Mouse (Mus musculus) embryonic fibroblast, embryonic 13.5 days (primary cell): ENCODE measurements around the gene Mdp1. TPM values are rescaled to one million over a fixed set of nuclear protein-coding genes. Genes with fewer than 3 reads are reported as not detected.

Experiments
- H3K27ac ChIP-seq: 2 replicates; pipeline ENCODE4 v1.5.1; 2012; ENCODE audit warnings: low read length, control low read depth, inconsistent platforms; ENCODE audit not compliant: insufficient read depth
- H3K4me1 ChIP-seq: 2 replicates; pipeline ENCODE4 v1.6.1; 2011; ENCODE audit warnings: low read length; ENCODE audit not compliant: control insufficient read depth, insufficient read depth
- H3K4me3 ChIP-seq: 2 replicates; pipeline ENCODE4 v1.5.1; 2011; ENCODE audit warnings: mild to moderate bottlenecking, control low read depth, low read length; ENCODE audit not compliant: insufficient read depth
- CTCF ChIP-seq: IDR thresholded peaks from 2 replicates; pipeline ENCODE4 v1.5.1; 2011; ENCODE audit warnings: mild to moderate bottlenecking, control low read depth, low read length, moderate library complexity, borderline replicate concordance; ENCODE audit not compliant: insufficient read depth
- POLR2A ChIP-seq: IDR thresholded peaks from 2 replicates; pipeline ENCODE4 v1.6.1; 2011; ENCODE audit warnings: low read depth, mild to moderate bottlenecking, control low read depth, low read length, moderate library complexity
- polyA plus RNA-seq: library from polyadenylated mRNA; stranded (reverse); fragments of >200 nt; gene quantifications from 2 replicates; pipeline ENCODE4 v1.2.4, GENCODE M21; 2011; ENCODE audit warnings: low read depth; ENCODE audit not compliant: missing spikeins, insufficient read length

Gene Mdp1
- polyA plus RNA-seq, 1 experiment: 28.9 TPM

GRCm38 (mm10) chr14:55628077-55628827, 32.1 kb downstream of the Mdp1 start:
- H3K4me1 ChIP-seq: no peaks in the 10 kb centered on the region
- TF ChIP-seq CTCF (no peak), POLR2A (no peak)

GRCm38 (mm10) chr14:55618486-55619195, 41.7 kb downstream of the Mdp1 start:
- H3K4me3 ChIP-seq: no peak overlapping the region
- H3K4me1 ChIP-seq: no peaks in the 10 kb centered on the region
- no peak overlapping the region for H3K27ac ChIP-seq
- TF ChIP-seq CTCF (no peak), POLR2A (no peak)

More at GRCm38 (mm10) chr14:55628077-55628827, 32.1 kb downstream of the Mdp1 start:
- Histone ChIP-seq H3K4me3 (no peak overlapping the region), H3K27ac (no peak overlapping the region)

DNA sequence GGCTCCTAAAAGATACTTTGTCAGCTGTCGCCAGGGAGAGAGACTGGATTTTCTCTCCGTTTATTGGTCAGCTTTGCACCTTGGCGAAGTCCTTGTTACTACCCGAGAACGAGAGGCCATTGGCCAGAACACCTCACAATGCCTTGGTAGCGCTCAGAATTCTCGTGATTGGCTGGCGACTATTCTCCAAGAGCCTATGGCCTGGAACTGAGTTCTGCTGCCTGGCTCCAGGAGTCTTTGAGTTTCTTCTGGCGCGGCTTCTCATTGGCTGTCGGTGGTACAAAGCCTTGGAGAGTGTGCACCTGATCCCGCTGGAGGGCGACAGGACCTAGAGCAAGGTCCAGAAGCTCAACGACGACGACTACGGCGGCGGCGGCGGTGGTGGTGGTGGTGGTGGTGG, 42.5 kb downstream of the Mdp1 start, which contains the start of gene Rec8:
Gene Rec8, plus strand, starts transcription at position 216 of the 400 bp plus-strand sequence.
- H3K4me3 ChIP-seq: no peak within 1 kb of the TSS
- TF ChIP-seq POLR2A (no peak), CTCF (no peak)
- no peak within 1 kb of the TSS for H3K27ac ChIP-seq
- H3K4me1 ChIP-seq: no peaks in the 10 kb centered on the region

GRCm38 (mm10) chr14:55616844-55617243, 43.5 kb downstream of the Mdp1 start:
- Histone ChIP-seq H3K4me3 (no peak overlapping the region), H3K27ac (no peak overlapping the region), H3K4me1 (no peaks in the 10 kb centered on the region)
- TF ChIP-seq POLR2A: no peak
- TF ChIP-seq CTCF: no peak

GRCm38 (mm10) chr14:55615876-55616275, 44.4 kb downstream of the Mdp1 start:
- H3K4me3 ChIP-seq: no peak overlapping the region
- no peak for TF ChIP-seq CTCF
- no peak for TF ChIP-seq POLR2A
- H3K4me1 ChIP-seq: no peaks in the 10 kb centered on the region
- H3K27ac ChIP-seq: no peak overlapping the region

- Histone ChIP-seq H3K27ac (no peak overlapping the region), H3K4me1 (no peaks in the 10 kb centered on the region), H3K4me3 (no peak overlapping the region)
- TF ChIP-seq CTCF: no peak
- TF ChIP-seq POLR2A: no peak
Observed at GRCm38 (mm10) chr14:55614565-55615178, 45.6 kb downstream of the Mdp1 start.

GRCm38 (mm10) chr14:55613346-55613745, 47.0 kb downstream of the Mdp1 start:
- TF ChIP-seq CTCF: no peak
- no peak for TF ChIP-seq POLR2A
- H3K27ac ChIP-seq: no peak overlapping the region
- no peaks in the 10 kb centered on the region for H3K4me1 ChIP-seq
- H3K4me3 ChIP-seq: no peak overlapping the region

DNA sequence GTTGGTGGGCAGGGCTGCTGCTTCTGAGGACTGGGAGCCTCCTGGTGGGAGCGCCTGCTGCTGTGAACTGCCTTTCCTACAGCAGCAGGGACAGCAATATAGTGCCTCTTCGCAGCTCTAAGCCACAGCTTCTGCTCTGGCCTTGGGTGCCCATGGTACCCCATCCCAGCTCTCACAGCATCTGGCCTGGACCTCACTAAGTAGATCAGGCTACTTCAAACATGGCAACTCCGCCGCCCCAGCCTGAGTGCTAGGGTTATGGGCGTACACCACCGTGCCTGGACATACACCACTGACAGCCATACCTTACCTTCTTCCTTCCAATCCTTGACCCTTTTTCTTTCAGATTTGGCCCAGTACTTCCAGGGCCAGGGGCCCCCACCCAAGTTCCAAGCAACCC, 52.0 kb downstream of the Mdp1 start:
- TF ChIP-seq CTCF (no peak), POLR2A (no peak)
- no peak overlapping the region for H3K4me3 ChIP-seq
- no peak overlapping the region for H3K27ac ChIP-seq
- no peaks in the 10 kb centered on the region for H3K4me1 ChIP-seq

Other genes starting within 250 kb of the Mdp1 start
- 39.6 and 51.8 TPM in 2 replicates for gene Dhrs4, start 181.8 kb downstream of the Mdp1 start, polyA plus RNA-seq
- gene Carmil3, start 169.9 kb downstream of the Mdp1 start, polyA plus RNA-seq: 0.77 and 2.9 TPM in 2 replicates
- not detected in 2 replicates for gene Cpne6, start 150.1 kb downstream of the Mdp1 start, polyA plus RNA-seq
- not detected in 2 replicates for gene Nrl, start 135.5 kb downstream of the Mdp1 start, polyA plus RNA-seq
- 120 and 151 TPM in 2 replicates for gene Pck2, start 120.2 kb downstream of the Mdp1 start, polyA plus RNA-seq
- 19.4 and 20.7 TPM in 2 replicates for gene Dcaf11, start 100.5 kb downstream of the Mdp1 start, polyA plus RNA-seq
- gene A730061H03Rik, start 100.1 kb downstream of the Mdp1 start, polyA plus RNA-seq: not detected in 2 replicates
- gene Fitm1, start 84.9 kb downstream of the Mdp1 start, polyA plus RNA-seq: not detected in 2 replicates
- gene Psme1, start 82.4 kb downstream of the Mdp1 start, polyA plus RNA-seq: 87.2 and 116 TPM in 2 replicates
- gene Emc9, start 75.2 kb downstream of the Mdp1 start, polyA plus RNA-seq: 8.9 and 10.0 TPM in 2 replicates
- 169 and 242 TPM in 2 replicates for gene Psme2, start 69.4 kb downstream of the Mdp1 start, polyA plus RNA-seq
- 17.0 and 24.7 TPM in 2 replicates for gene Rnf31, start 68.8 kb downstream of the Mdp1 start, polyA plus RNA-seq
- 24.2 and 33.2 TPM in 2 replicates for gene Irf9, start 56.9 kb downstream of the Mdp1 start, polyA plus RNA-seq
- 0.65 TPM in 1 of 2 replicates, not detected in the other for gene Rec8, start 42.5 kb downstream of the Mdp1 start, polyA plus RNA-seq
- gene Ipo4, start 24.6 kb downstream of the Mdp1 start, polyA plus RNA-seq: 131 and 143 TPM in 2 replicates
- 13.1 and 22.2 TPM in 2 replicates for gene Gm49378, start 22.6 kb downstream of the Mdp1 start, polyA plus RNA-seq
- gene Tm9sf1, start 16.7 kb downstream of the Mdp1 start, polyA plus RNA-seq: 77.1 and 90.9 TPM in 2 replicates
- gene Tssk4, start 10.3 kb downstream of the Mdp1 start, polyA plus RNA-seq: 0.73 and 0.81 TPM in 2 replicates
- gene Gmpr2, start 11.4 kb upstream of the Mdp1 start, polyA plus RNA-seq: 33.6 and 34.1 TPM in 2 replicates
- gene Nedd8, start 11.6 kb upstream of the Mdp1 start, polyA plus RNA-seq: 287 and 295 TPM in 2 replicates
- 19.7 and 20.8 TPM in 2 replicates for gene Tinf2, start 21.3 kb upstream of the Mdp1 start, polyA plus RNA-seq
- 0.25 and 0.32 TPM in 2 replicates for gene Tgm1, start 53.4 kb upstream of the Mdp1 start, polyA plus RNA-seq
- 11.5 and 16.3 TPM in 2 replicates for gene Rabggta, start 61.8 kb upstream of the Mdp1 start, polyA plus RNA-seq
- gene Dhrs1, start 85.2 kb upstream of the Mdp1 start, polyA plus RNA-seq: 55.1 and 61.6 TPM in 2 replicates
- 36.4 and 37.5 TPM in 2 replicates for gene Nop9, start 85.2 kb upstream of the Mdp1 start, polyA plus RNA-seq
- 0.95 TPM in 1 of 2 replicates, not detected in the other for gene Cideb, start 98.0 kb upstream of the Mdp1 start, polyA plus RNA-seq
- gene Ltb4r2, start 100.9 kb upstream of the Mdp1 start, polyA plus RNA-seq: 2.0 TPM in 2 replicates
- gene Ltb4r1, start 105.5 kb upstream of the Mdp1 start, polyA plus RNA-seq: 0.82 and 1.0 TPM in 2 replicates
- gene Adcy4, start 123.6 kb upstream of the Mdp1 start, polyA plus RNA-seq: 8.7 and 18.0 TPM in 2 replicates
- 109 and 141 TPM in 2 replicates for gene Ripk3, start 128.4 kb upstream of the Mdp1 start, polyA plus RNA-seq
- gene Nfatc4, start 162.6 kb upstream of the Mdp1 start, polyA plus RNA-seq: 88.8 and 98.2 TPM in 2 replicates
- 31.7 and 36.6 TPM in 2 replicates for gene Nynrin, start 193.5 kb upstream of the Mdp1 start, polyA plus RNA-seq
- gene Cbln3, start 223.9 kb upstream of the Mdp1 start, polyA plus RNA-seq: 0.23 and 0.35 TPM in 2 replicates
- gene Khnyn, start 224.4 kb upstream of the Mdp1 start, polyA plus RNA-seq: 15.4 and 17.5 TPM in 2 replicates
- gene Sdr39u1, start 239.8 kb upstream of the Mdp1 start, polyA plus RNA-seq: 19.6 and 25.0 TPM in 2 replicates